Mouse (Mus musculus): Measurements from ENCODE around the gene Plxnb1. TPM values are rescaled to one million over a fixed set of nuclear protein-coding genes. Genes with fewer than 3 reads are reported as not detected.

Gene Plxnb1
- polyA plus RNA-seq, 1 experiment, result 5.8 TPM

DNA sequence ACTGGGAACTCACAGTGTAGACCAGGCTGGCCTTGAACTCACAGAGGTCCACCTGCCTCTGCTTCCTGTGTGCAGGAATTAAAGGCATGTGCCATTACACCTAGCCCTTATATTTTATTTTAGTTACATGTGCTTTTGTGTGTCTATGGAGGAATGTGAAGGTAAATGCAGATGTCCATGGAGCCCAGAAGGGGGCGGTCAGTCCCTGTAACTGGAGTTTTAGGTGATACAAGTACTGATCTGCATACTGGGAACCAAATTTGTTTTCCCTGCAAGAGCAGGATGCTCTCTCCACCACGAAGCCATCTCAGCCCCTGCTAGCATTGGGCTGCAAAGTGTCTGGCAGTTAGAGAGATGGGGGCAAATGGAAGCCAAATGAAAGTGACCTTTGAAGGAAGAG, 10.3 kb upstream of the Plxnb1 start:
- TF ChIP-seq POLR2A (IDR thresholded peaks at IDR 0.05; ENCODE audit: control insufficient read depth, low read depth, low read length), result no peak
- H3K27ac ChIP-seq (ENCODE audit: control insufficient read depth, insufficient read depth, low read depth, low read length), result no peak overlapping the region
- no peak overlapping the region for H3K4me3 ChIP-seq (ENCODE audit: control insufficient read depth, low read depth, low read length)
- H3K4me1 ChIP-seq (ENCODE audit: control insufficient read depth, insufficient read depth, low read length), result peaks cover 7% of the 10 kb centered on the region
- no peaks in the 10 kb centered on the region for H3K36me3 ChIP-seq (ENCODE audit: control insufficient read depth, insufficient read depth, low read length)
- H3K27me3 ChIP-seq (ENCODE audit: control insufficient read depth, insufficient read depth, low read length), result no peaks in the 10 kb centered on the region

DNA sequence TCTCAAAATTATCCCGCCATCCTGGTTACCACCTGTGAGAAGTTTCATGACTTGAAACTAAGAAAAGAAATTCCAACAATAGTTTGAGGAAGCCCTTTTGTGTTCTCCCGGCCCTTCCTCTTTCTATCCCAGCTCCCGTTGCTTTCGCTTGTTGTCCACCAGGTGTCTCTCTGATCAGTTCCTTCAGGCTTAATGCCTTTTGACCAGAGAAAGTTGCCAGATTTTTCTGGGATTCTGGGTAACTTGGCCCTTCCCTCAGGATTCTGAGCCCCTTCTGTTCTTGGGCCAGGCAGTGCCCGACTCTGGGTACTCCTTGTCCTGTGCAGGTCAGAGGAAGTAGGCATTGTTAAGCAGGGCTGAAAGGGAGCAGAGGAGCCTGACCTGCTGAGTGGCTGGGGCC, 7.2 kb upstream of the Plxnb1 start:
- Histone ChIP-seq H3K27ac (ENCODE audit: control insufficient read depth, insufficient read depth, low read depth, low read length) (no peak overlapping the region), H3K4me3 (ENCODE audit: control insufficient read depth, low read depth, low read length) (no peak overlapping the region), H3K27me3 (ENCODE audit: control insufficient read depth, insufficient read depth, low read length) (no peaks in the 10 kb centered on the region), H3K4me1 (ENCODE audit: control insufficient read depth, insufficient read depth, low read length) (peaks cover 6% of the 10 kb centered on the region), H3K36me3 (ENCODE audit: control insufficient read depth, insufficient read depth, low read length) (no peaks in the 10 kb centered on the region)
- TF ChIP-seq POLR2A (IDR thresholded peaks at IDR 0.05; ENCODE audit: control insufficient read depth, low read depth, low read length) (no peak), CTCF (IDR thresholded peaks at IDR 0.05; ENCODE audit: control insufficient read depth, insufficient read depth, insufficient replicate concordance, low read depth, low read length) (no peak)

DNA sequence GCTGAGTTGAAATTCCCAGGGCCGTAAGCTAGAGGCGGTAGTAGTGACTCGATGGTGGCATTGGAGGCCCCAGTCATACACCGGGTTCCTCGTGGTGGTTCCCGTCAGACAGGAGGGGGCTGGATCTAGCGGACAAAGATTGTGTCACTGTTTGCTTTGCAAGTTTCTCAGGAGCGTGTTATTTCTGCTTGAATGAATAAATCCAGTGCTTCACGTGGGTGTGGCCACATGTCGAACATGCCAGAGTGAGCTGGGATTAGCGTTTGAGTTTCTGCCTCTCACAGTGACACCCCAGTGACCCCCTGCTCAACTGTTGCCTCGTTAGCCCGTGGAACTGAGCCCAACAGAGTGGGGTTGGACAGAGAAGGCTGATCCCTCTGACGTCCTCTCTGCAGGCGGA, 4.7 kb upstream of the Plxnb1 start:
- peaks cover 13% of the 10 kb centered on the region for H3K4me1 ChIP-seq (ENCODE audit: control insufficient read depth, insufficient read depth, low read length)
- H3K36me3 ChIP-seq (ENCODE audit: control insufficient read depth, insufficient read depth, low read length), result no peaks in the 10 kb centered on the region
- TF ChIP-seq CTCF (IDR thresholded peaks at IDR 0.05; ENCODE audit: control insufficient read depth, insufficient read depth, insufficient replicate concordance, low read depth, low read length), result no peak
- TF ChIP-seq POLR2A (IDR thresholded peaks at IDR 0.05; ENCODE audit: control insufficient read depth, low read depth, low read length), result no peak
- H3K27ac ChIP-seq (ENCODE audit: control insufficient read depth, insufficient read depth, low read depth, low read length), result no peak overlapping the region
- no peak overlapping the region for H3K4me3 ChIP-seq (ENCODE audit: control insufficient read depth, low read depth, low read length)
- H3K27me3 ChIP-seq (ENCODE audit: control insufficient read depth, insufficient read depth, low read length), result no peaks in the 10 kb centered on the region

DNA sequence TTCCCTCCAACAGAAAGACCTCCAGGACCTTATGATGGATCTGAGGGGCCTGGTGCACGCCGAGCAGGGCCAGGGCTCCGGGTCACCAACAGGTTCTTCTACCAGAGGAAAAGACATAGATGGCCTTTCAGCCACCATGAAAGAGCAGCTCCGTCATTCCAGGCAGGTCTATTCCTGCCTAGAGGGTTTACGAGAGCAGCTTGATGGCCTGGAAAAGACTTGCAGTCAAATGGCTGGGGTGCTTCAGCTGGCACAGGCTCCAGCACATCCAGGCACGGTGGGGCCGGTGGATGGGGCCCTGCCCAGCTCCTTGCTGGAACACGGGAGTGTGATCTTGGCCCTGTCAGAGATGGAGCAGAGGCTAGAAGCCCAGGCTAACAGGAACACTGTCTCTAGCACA, 3.4 kb upstream of the Plxnb1 start:
- Histone ChIP-seq H3K27me3 (ENCODE audit: control insufficient read depth, insufficient read depth, low read length) (no peaks in the 10 kb centered on the region), H3K4me3 (ENCODE audit: control insufficient read depth, low read depth, low read length) (no peak overlapping the region), H3K4me1 (ENCODE audit: control insufficient read depth, insufficient read depth, low read length) (peaks cover 21% of the 10 kb centered on the region), H3K36me3 (ENCODE audit: control insufficient read depth, insufficient read depth, low read length) (no peaks in the 10 kb centered on the region), H3K27ac (ENCODE audit: control insufficient read depth, insufficient read depth, low read depth, low read length) (no peak overlapping the region)
- TF ChIP-seq POLR2A (IDR thresholded peaks at IDR 0.05; ENCODE audit: control insufficient read depth, low read depth, low read length) (no peak), CTCF (IDR thresholded peaks at IDR 0.05; ENCODE audit: control insufficient read depth, insufficient read depth, insufficient replicate concordance, low read depth, low read length) (no peak)

DNA sequence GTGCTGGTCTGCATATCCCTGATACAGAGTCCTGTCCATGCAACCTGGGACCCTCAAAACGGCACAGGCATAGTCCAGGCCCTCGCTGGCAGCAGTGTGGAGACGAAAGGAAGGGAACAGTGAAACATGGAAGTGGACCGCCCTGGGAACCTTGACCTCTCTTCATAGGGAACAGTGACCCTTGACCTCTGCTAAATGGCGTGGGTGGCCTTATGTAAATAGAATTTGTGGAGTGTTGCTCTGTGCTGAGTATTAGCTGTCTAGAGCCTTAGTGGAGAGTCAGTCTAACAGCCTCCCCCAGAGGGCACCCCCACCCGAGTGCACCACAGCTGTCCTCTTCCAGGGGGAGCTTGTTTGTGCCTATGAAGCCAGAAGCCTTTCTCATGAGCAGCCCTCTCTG, 2.4 kb upstream of the Plxnb1 start:
- no peak overlapping the region for H3K4me3 ChIP-seq (ENCODE audit: control insufficient read depth, low read depth, low read length)
- no peak overlapping the region for H3K27ac ChIP-seq (ENCODE audit: control insufficient read depth, insufficient read depth, low read depth, low read length)
- TF ChIP-seq CTCF (IDR thresholded peaks at IDR 0.05; ENCODE audit: control insufficient read depth, insufficient read depth, insufficient replicate concordance, low read depth, low read length), result no peak
- TF ChIP-seq POLR2A (IDR thresholded peaks at IDR 0.05; ENCODE audit: control insufficient read depth, low read depth, low read length), result no peak
- H3K27me3 ChIP-seq (ENCODE audit: control insufficient read depth, insufficient read depth, low read length), result no peaks in the 10 kb centered on the region
- peaks cover 17% of the 10 kb centered on the region for H3K4me1 ChIP-seq (ENCODE audit: control insufficient read depth, insufficient read depth, low read length)
- no peaks in the 10 kb centered on the region for H3K36me3 ChIP-seq (ENCODE audit: control insufficient read depth, insufficient read depth, low read length)

DNA sequence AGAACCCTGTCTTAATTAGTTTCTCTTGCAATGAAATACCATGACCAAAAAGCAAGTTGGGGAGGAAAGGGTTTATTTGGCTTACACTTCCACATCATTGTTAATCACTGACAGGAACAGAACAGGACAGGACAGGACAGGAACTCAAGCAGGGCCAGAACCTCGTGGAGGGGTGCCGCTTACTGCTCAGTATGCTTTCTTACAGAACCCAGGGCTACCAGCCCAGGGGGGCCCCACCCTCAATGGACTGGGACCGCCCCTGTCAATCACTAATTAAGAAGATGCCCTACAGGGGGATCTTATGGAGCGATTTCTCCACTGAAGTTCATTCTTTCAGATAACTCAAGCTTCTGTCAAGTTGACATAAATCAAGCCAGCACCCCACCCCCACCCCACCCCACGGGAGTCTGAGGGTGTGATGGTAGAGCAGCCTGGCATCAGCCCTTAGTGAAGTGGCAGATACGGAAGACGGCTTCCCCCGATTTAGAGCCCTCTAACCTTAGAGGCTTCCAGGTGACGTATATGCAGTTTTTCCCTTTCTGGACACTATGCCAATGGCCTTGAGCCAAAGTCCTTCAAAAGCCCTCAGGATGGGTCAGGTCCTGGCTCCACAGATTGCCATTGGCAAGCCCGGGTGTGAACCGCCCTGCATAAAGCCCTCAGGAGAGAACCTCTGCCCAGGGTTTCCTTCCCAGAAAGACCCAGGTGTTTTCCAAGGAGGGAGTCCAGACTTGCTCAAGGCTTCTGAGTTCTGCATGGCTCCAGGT, 1.2 kb upstream of the Plxnb1 start:
- no peak overlapping the region for H3K27ac ChIP-seq (ENCODE audit: control insufficient read depth, insufficient read depth, low read depth, low read length)
- TF ChIP-seq POLR2A (IDR thresholded peaks at IDR 0.05; ENCODE audit: control insufficient read depth, low read depth, low read length), result no peak
- TF ChIP-seq CTCF (IDR thresholded peaks at IDR 0.05; ENCODE audit: control insufficient read depth, insufficient read depth, insufficient replicate concordance, low read depth, low read length), result no peak
- H3K36me3 ChIP-seq (ENCODE audit: control insufficient read depth, insufficient read depth, low read length), result no peaks in the 10 kb centered on the region
- H3K4me1 ChIP-seq (ENCODE audit: control insufficient read depth, insufficient read depth, low read length), result peaks cover 17% of the 10 kb centered on the region
- no peaks in the 10 kb centered on the region for H3K27me3 ChIP-seq (ENCODE audit: control insufficient read depth, insufficient read depth, low read length)
- no peak overlapping the region for H3K4me3 ChIP-seq (ENCODE audit: control insufficient read depth, low read depth, low read length)

DNA sequence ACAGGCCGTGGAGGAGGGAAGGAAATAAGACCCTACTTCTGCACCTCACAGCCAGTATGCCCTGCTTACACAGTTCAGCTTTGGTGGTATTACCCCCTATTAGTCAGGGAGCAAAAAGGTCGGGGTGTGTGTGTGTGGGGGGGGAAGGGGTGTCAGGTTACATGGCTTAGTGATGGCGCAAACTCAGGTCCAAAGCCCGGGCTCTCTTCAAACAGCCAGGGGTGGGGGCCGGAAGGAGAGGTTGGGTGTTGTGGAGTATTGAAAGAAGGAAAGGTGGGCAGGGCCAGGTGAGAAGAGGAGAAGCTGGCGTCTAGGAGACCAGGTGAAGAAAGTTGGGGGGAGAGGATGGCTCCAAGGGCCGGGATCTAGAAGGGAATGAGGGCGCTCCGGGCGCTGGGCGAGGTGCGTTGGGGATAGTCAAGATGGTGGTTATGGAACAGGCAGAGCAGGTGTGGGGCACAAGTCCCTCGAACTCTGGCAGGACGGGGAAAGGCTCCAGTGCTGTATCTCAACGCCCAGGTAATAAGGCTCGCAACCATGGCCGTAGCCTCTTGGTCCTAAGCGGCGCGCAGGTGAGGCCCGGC, 544 bp upstream of the Plxnb1 start:
- peaks cover 17% of the 10 kb centered on the region for H3K4me1 ChIP-seq (ENCODE audit: control insufficient read depth, insufficient read depth, low read length)
- no peaks in the 10 kb centered on the region for H3K27me3 ChIP-seq (ENCODE audit: control insufficient read depth, insufficient read depth, low read length)
- no peaks in the 10 kb centered on the region for H3K36me3 ChIP-seq (ENCODE audit: control insufficient read depth, insufficient read depth, low read length)
- peak overlapping the region; percentile 86 for H3K4me3 ChIP-seq (ENCODE audit: control insufficient read depth, low read depth, low read length)
- no peak for TF ChIP-seq CTCF (IDR thresholded peaks at IDR 0.05; ENCODE audit: control insufficient read depth, insufficient read depth, insufficient replicate concordance, low read depth, low read length)
- no peak for TF ChIP-seq POLR2A (IDR thresholded peaks at IDR 0.05; ENCODE audit: control insufficient read depth, low read depth, low read length)
- peak overlapping the region; percentile 63 for H3K27ac ChIP-seq (ENCODE audit: control insufficient read depth, insufficient read depth, low read depth, low read length)
